Mouse (Mus musculus): ENCODE measurements around the gene Pvalb.

Pvalb gene

GRCm38 (mm10) chr15:78158335-78158734 is 47.9 kb downstream of the Pvalb start:
- no peak for DNase-seq (ENCODE audit: low read depth, low spot score)

- DNase-seq (ENCODE audit: low read depth, low spot score): no peak
These were observed 48.4 kb downstream of the Pvalb start for GRCm38 (mm10) chr15:78157824-78158223.

GRCm38 (mm10) chr15:78157330-78157729 is 48.9 kb downstream of the Pvalb start:
- DNase-seq (ENCODE audit: low read depth, low spot score): no peak

DNA sequence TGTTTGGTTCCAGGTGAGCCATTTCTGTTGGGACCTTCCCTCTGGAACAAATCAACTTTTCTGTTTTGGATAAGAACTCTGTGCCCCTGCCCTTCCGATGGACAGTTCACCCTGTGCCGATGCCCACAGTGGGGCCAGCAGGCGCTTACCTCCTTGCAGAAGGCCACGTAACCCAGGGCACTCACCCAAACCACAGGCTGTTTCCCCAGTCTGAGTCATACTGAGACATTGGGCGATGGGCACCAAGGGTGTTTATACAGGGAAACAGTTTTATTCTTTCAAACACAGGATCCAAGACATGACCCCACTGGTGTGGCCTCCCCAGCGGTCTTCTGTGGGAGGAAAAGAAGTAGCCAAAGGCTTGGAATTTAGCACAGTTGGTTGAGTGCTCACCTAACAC is 50.8 kb downstream of the Pvalb start:
- DNase-seq (ENCODE audit: low read depth, low spot score): no peak

- DNase-seq (ENCODE audit: low read depth, low spot score): no peak
These were observed 53.0 kb downstream of the Pvalb start for GRCm38 (mm10) chr15:78153045-78153775.

GRCm38 (mm10) chr15:78148565-78148964 is 57.6 kb downstream of the Pvalb start:
- no peak for DNase-seq (ENCODE audit: low read depth, low spot score)

All from skeletal muscle tissue, adult 2 months (tissue).